Mouse (Mus musculus) midbrain, embryonic 13.5 days (tissue): ENCODE measurements at regions not wholly inside any gene's neighbourhood (a gene's known extent, or its start where the extent isn't known, plus 50 kb on each side); places are given as distances from the start of the nearest gene placed in this dataset.

ENCODE experiments used
- ATAC-seq: fragments of 200-750 bp; cut with Nextera tagmentation; 2 replicates; pipeline ENCODE4 v1.8.0; 2017; ENCODE audit warnings: mild to moderate bottlenecking, moderate TSS enrichment, moderate library complexity
- H3K27ac ChIP-seq: fragments of 300-500 bp; sonication (generic); 2 replicates; pipeline ENCODE4 v1.5.1; 2015; ENCODE audit warnings: inconsistent platforms, mild to moderate bottlenecking, moderate library complexity
- H3K27me3 ChIP-seq: fragments of 300-500 bp; sonication (generic); 2 replicates; pipeline ENCODE4 v1.6.1; 2015; ENCODE audit warnings: mild to moderate bottlenecking, inconsistent platforms
- H3K36me3 ChIP-seq: fragments of 300-500 bp; sonication (generic); 2 replicates; pipeline ENCODE4 v1.6.1; 2015; ENCODE audit warnings: mild to moderate bottlenecking, inconsistent platforms
- H3K4me1 ChIP-seq: fragments of 300-500 bp; sonication (generic); replicated peaks from 2 replicates; pipeline ENCODE4 v1.6.1; 2015; ENCODE audit warnings: inconsistent platforms
- H3K4me2 ChIP-seq: fragments of 300-500 bp; sonication (generic); replicated peaks from 2 replicates; pipeline ENCODE4 v1.6.1; 2015; ENCODE audit warnings: moderate library complexity, mild to moderate bottlenecking, inconsistent platforms
- H3K4me3 ChIP-seq: fragments of 300-500 bp; sonication (generic); replicated peaks from 2 replicates; pipeline ENCODE4 v1.5.1; 2015; ENCODE audit warnings: mild to moderate bottlenecking, inconsistent platforms
- H3K9ac ChIP-seq: fragments of 300-500 bp; sonication (generic); replicated peaks from 2 replicates; pipeline ENCODE4 v1.6.1; 2015; ENCODE audit warnings: mild to moderate bottlenecking, inconsistent platforms
- H3K9me3 ChIP-seq: fragments of 300-500 bp; sonication (generic); 2 replicates; pipeline ENCODE4 v1.6.1; 2016; ENCODE audit warnings: mild to moderate bottlenecking, inconsistent platforms
- WGBS: fragments of 180-500 bp; shearing (Covaris S2); methylation state at CpG from one replicate; pipeline ENCODE4 v1.1.7; 2015; 5-methylcytosine and 5-hydroxymethylcytosine counted together

DNA sequence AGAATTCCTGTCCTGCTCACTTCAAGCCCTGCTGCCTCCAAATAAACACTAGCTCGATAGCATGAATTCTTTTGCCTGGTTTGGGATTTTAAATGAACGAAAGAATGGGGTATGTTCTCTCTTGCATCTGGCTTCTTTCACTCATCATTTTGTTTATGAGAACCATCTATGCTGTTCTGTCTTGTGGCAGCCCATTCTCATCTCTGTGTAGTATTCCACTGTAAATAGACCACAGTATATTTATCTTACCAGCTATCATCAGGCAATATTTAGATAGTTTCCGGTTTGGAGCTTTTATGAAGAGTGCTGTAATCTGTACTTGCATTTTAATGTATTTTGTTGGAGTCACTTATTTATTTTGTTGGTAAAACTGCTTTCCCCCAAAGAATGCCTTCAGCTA, 222.4 kb upstream of the Rps6ka3 start:
- no peak overlapping the region for H3K4me3 ChIP-seq
- WGBS, result 77% methylated on average over 3 of the region's 3 CpGs
- no peaks in the 10 kb centered on the region for H3K4me1 ChIP-seq
- H3K9me3 ChIP-seq, result no peaks in the 10 kb centered on the region
- no peak for ATAC-seq
- H3K27ac ChIP-seq, result no peak overlapping the region
- H3K36me3 ChIP-seq, result no peaks in the 10 kb centered on the region
- no peak overlapping the region for H3K9ac ChIP-seq
- H3K4me2 ChIP-seq, result no peak overlapping the region
- H3K27me3 ChIP-seq, result 0 out of 2 replicates have a peak, but pooled peaks cover 3% of the 10 kb centered on the region

DNA sequence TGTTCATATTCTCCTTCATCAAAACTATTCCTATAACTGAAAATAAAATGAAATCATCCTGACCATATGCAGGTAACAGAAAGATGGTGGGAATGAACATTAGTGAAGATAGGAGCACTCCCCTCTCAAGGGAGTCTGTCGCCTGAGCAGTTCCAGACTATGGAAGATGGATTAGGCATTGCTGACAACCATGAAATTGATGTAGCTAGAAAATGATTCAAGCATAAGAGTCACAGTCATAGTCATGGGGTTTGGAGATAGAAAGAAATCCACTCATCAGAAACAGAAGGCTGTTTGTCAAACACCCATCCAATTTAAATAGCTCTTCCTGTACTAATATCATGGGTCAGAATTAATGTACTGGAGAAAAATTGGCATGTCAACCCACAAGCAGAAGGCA, 191.2 kb upstream of the Rps6ka3 start:
- no peak overlapping the region for H3K4me3 ChIP-seq
- no peak overlapping the region for H3K4me2 ChIP-seq
- no peaks in the 10 kb centered on the region for H3K4me1 ChIP-seq
- H3K9me3 ChIP-seq, result no peaks in the 10 kb centered on the region
- 48% methylated on average over 1 of the region's 1 CpGs for WGBS
- no peaks in the 10 kb centered on the region for H3K36me3 ChIP-seq
- no peaks in the 10 kb centered on the region for H3K27me3 ChIP-seq
- H3K9ac ChIP-seq, result no peak overlapping the region
- H3K27ac ChIP-seq, result no peak overlapping the region
- ATAC-seq, result no peak

DNA sequence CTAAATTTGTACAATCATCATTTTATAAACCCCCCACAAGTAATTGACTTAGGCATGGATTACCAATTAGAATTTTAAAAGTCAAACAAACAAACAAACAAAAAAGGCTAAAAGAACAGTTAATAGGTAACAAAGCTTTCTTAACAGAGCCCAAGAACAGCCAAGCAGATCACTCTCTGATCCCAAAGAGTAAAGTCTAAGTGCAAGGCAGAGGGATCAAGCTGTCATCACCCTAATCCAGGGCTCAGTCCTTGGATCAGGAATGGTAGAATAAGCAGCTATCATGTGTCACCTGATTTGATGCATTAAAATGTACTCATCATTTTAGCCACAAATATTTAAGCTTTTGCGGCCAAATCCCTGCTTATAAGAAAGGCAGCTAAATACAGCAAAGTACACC, 183.8 kb upstream of the Rps6ka3 start:
- WGBS, result 92% methylated on average over 1 of the region's 1 CpGs
- H3K9ac ChIP-seq, result no peak overlapping the region
- H3K4me2 ChIP-seq, result no peak overlapping the region
- H3K4me3 ChIP-seq, result no peak overlapping the region
- no peak for ATAC-seq
- peaks cover 4% of the 10 kb centered on the region; the same call in 1 of the 2 replicates for H3K27me3 ChIP-seq
- no peak overlapping the region for H3K27ac ChIP-seq
- no peaks in the 10 kb centered on the region for H3K9me3 ChIP-seq
- H3K36me3 ChIP-seq, result no peaks in the 10 kb centered on the region
- H3K4me1 ChIP-seq, result no peaks in the 10 kb centered on the region

GRCm38 (mm10) chrX:159031927-159032326, 178.2 kb upstream of the Rps6ka3 start:
- Histone ChIP-seq H3K27me3 (no peaks in the 10 kb centered on the region), H3K4me1 (no peaks in the 10 kb centered on the region), H3K4me2 (no peak overlapping the region), H3K36me3 (no peaks in the 10 kb centered on the region), H3K4me3 (no peak overlapping the region), H3K9ac (no peak overlapping the region), H3K9me3 (no peaks in the 10 kb centered on the region), H3K27ac (no peak overlapping the region)
- no peak for ATAC-seq
- WGBS, result 71% methylated on average over 4 of the region's 4 CpGs

DNA sequence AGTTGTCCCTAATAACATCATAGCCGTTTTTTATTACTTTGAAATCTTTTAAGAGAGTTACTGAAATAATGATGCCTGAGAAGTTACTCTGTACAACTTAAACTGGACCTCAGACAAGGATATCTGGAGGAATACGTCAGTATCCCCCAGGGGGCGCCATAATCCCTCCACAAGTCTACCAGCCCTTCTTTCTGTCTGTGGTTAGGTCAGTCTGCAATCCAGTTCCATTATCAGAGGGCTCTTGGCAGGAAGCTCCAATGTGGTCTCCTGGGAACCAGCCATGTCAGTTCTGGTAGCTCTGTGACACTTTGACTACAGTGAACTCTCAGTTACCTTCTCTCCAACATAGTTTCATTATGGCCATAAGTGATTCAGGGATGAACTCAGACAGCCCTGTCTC, 166.7 kb upstream of the Rps6ka3 start:
- WGBS, result 16% methylated on average over 3 of the region's 3 CpGs
- no peaks in the 10 kb centered on the region for H3K9me3 ChIP-seq
- H3K9ac ChIP-seq, result no peak overlapping the region
- no peaks in the 10 kb centered on the region for H3K4me1 ChIP-seq
- no peak overlapping the region for H3K4me3 ChIP-seq
- H3K27ac ChIP-seq, result no peak overlapping the region
- H3K36me3 ChIP-seq, result no peaks in the 10 kb centered on the region
- H3K27me3 ChIP-seq, result no peaks in the 10 kb centered on the region
- no peak overlapping the region for H3K4me2 ChIP-seq
- ATAC-seq, result no peak

DNA sequence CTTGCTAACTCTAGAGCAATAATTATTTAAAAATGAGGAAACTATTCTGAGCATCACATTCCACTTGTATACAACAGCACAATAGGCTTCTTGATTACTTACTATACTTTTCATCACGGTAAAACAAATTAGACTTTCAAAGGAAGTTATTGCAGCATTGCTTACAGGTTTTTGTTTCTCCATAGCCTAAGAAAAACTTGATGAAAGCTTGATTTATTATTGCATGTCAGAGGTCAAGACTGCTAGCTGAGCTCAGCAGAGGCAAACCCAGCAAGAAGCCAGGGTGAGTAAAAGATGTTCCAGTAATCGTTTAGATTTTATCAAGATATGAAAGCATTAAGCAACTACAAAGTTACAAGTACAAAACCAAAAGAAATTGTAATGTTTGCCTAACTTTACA, 162.2 kb upstream of the Rps6ka3 start:
- no peaks in the 10 kb centered on the region for H3K36me3 ChIP-seq
- no peak overlapping the region for H3K9ac ChIP-seq
- H3K27me3 ChIP-seq, result no peaks in the 10 kb centered on the region
- H3K4me1 ChIP-seq, result no peaks in the 10 kb centered on the region
- no peaks in the 10 kb centered on the region for H3K9me3 ChIP-seq
- H3K4me2 ChIP-seq, result no peak overlapping the region
- no peak overlapping the region for H3K27ac ChIP-seq
- 69% methylated on average over 2 of the region's 2 CpGs for WGBS
- ATAC-seq, result no peak
- H3K4me3 ChIP-seq, result no peak overlapping the region

DNA sequence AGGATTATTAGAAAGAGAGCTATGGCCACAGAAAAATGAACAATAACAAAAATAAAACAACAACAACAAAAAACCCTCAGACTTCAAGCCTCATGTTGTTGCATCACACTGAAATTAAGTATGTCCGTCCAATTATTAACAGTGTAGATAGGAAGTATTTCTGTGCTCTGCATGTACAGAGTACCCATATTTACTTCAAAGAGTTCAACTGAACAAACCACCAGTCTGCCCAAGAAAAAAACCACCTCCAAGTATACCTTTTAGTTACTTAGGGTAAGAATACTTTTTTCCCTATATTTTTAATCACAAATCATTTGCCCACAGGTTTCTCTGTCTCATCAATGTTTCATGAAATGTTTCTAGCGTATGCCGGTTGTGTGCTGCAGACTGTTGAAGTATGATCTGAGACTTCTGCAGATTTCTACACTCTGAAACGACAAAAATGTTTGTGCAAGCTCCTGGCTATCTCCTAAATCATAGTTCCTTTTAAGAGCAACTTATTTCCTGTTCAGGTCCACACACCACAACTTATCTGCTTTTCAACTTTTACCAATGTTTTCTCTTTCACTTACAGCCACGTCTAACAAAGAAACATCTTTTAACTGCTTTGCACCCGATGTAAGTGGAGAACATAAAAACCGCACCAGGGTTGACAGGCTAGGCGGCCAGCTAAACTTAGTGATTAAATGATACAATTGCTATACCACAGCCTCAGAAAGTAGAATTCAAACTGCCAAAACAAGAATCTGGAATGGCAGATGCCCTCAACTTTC, 154.2 kb upstream of the Rps6ka3 start:
- ATAC-seq, result no peak
- WGBS, result 86% methylated on average over 8 of the region's 8 CpGs
- H3K4me2 ChIP-seq, result no peak overlapping the region

GRCm38 (mm10) chrX:159056462-159056805, 153.7 kb upstream of the Rps6ka3 start:
- Histone ChIP-seq H3K4me2 (no peak overlapping the region), H3K27me3 (no peaks in the 10 kb centered on the region; the same call in 1 of the 2 replicates), H3K4me3 (no peak overlapping the region), H3K27ac (no peak overlapping the region), H3K9ac (no peak overlapping the region), H3K9me3 (no peaks in the 10 kb centered on the region), H3K4me1 (no peaks in the 10 kb centered on the region), H3K36me3 (no peaks in the 10 kb centered on the region)
- ATAC-seq, result no peak

More for the DNA sequence above, 154.2 kb upstream of the Rps6ka3 start:
- Histone ChIP-seq H3K4me1 (no peaks in the 10 kb centered on the region), H3K9me3 (no peaks in the 10 kb centered on the region), H3K27ac (no peak overlapping the region), H3K36me3 (no peaks in the 10 kb centered on the region), H3K4me3 (no peak overlapping the region), H3K9ac (no peak overlapping the region), H3K27me3 (no peaks in the 10 kb centered on the region; the same call in 1 of the 2 replicates)

DNA sequence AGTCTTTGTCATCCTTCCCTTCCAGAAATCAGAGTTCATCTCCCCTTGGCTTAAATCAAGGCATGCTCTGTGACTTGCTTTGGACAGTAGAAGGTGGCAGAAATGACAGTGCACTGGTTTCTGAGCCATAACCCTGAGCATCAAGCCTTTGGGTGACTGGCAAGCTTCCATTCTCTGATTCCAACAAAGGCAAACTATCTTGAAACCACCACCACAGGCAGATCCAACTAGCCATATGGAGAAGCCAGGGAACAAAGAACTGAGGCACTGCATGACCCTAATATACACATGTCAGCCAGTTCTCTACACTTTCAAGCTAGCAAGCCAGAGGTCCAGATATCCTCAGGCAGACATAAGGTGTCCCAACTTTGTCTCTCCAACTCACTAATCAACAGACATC, 151.2 kb upstream of the Rps6ka3 start:
- no peak overlapping the region for H3K4me2 ChIP-seq

GRCm38 (mm10) chrX:159061322-159061721, 148.8 kb upstream of the Rps6ka3 start:
- Histone ChIP-seq H3K9me3 (no peaks in the 10 kb centered on the region), H3K27me3 (peaks cover 4% of the 10 kb centered on the region; the same call in 1 of the 2 replicates), H3K36me3 (no peaks in the 10 kb centered on the region), H3K4me1 (no peaks in the 10 kb centered on the region), H3K4me2 (no peak overlapping the region), H3K27ac (no peak overlapping the region), H3K4me3 (no peak overlapping the region), H3K9ac (no peak overlapping the region)
- no peak for ATAC-seq

More for the DNA sequence above, 151.2 kb upstream of the Rps6ka3 start:
- H3K9me3 ChIP-seq, result no peaks in the 10 kb centered on the region
- no peaks in the 10 kb centered on the region for H3K36me3 ChIP-seq
- ATAC-seq, result no peak
- peaks cover 1% of the 10 kb centered on the region; the same call in 1 of the 2 replicates for H3K27me3 ChIP-seq
- no peak overlapping the region for H3K27ac ChIP-seq
- H3K9ac ChIP-seq, result no peak overlapping the region
- no peak overlapping the region for H3K4me3 ChIP-seq
- H3K4me1 ChIP-seq, result no peaks in the 10 kb centered on the region

- H3K4me1 ChIP-seq, result no peaks in the 10 kb centered on the region
- no peak overlapping the region for H3K27ac ChIP-seq
- no peak overlapping the region for H3K4me3 ChIP-seq
- H3K27me3 ChIP-seq, result peaks cover 4% of the 10 kb centered on the region; the same call in 1 of the 2 replicates
- no peak overlapping the region for H3K4me2 ChIP-seq
- no peaks in the 10 kb centered on the region for H3K36me3 ChIP-seq
- 59% methylated on average over 2 of the region's 2 CpGs for whole genome bisulfite sequencing
- H3K9me3 ChIP-seq, result no peaks in the 10 kb centered on the region
- ATAC-seq, result no peak
- no peak overlapping the region for H3K9ac ChIP-seq
These were observed 143.9 kb upstream of the Rps6ka3 start for GRCm38 (mm10) chrX:159066212-159066611.

GRCm38 (mm10) chrX:159072647-159073046, 137.5 kb upstream of the Rps6ka3 start:
- Histone ChIP-seq H3K27ac (no peak overlapping the region), H3K4me2 (no peak overlapping the region), H3K36me3 (no peaks in the 10 kb centered on the region), H3K4me1 (no peaks in the 10 kb centered on the region), H3K27me3 (peaks cover 4% of the 10 kb centered on the region; the same call in 1 of the 2 replicates), H3K9ac (no peak overlapping the region), H3K9me3 (no peaks in the 10 kb centered on the region), H3K4me3 (no peak overlapping the region)
- ATAC-seq, result no peak
- 63% methylated on average over 3 of the region's 3 CpGs for WGBS

DNA sequence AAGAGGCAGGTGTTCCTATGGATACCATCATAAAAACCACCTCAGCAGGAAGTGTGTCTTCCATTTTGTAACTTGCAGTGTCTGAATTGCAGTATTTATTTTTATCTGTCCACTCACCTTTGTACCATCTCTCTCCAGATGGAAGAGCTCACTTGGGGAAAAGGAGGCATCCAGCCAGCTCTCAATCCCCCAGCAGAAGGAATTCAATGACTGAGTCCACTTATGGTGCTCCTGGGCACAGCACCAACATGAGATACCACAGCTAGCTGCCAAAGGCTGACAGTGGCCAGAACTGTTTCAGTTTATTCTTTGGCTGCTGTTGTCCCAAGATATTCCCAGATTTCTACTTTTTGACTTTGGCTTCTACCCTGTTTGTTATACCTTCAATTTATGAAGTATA, 136.6 kb upstream of the Rps6ka3 start:
- H3K4me2 ChIP-seq, result no peak overlapping the region
- H3K36me3 ChIP-seq, result no peaks in the 10 kb centered on the region
- H3K9me3 ChIP-seq, result no peaks in the 10 kb centered on the region
- no peak for ATAC-seq
- no peak overlapping the region for H3K27ac ChIP-seq
- no peaks in the 10 kb centered on the region for H3K4me1 ChIP-seq
- H3K9ac ChIP-seq, result no peak overlapping the region
- no peak overlapping the region for H3K4me3 ChIP-seq
- peaks cover 4% of the 10 kb centered on the region; the same call in 1 of the 2 replicates for H3K27me3 ChIP-seq
